Mouse (Mus musculus): ENCODE results near the gene Kbtbd12. TPM values are rescaled to one million over a fixed set of nuclear protein-coding genes. Genes with fewer than 3 reads are reported as not detected.

Gene Kbtbd12
- total RNA-seq (2023) = under 1 TPM in 1 of 2 experiments, not detected in 1; 0.58 TPM

GRCm38 (mm10) chr6:88637611-88638301 lies at the start of gene Kbtbd12:
Gene Kbtbd12 (minus strand): TSS chr6:88637950.

GRCm38 (mm10) chr6:88518404-88519263 lies 119.1 kb downstream of the Kbtbd12 start, which contains the start of gene Sec61a1:
Gene Sec61a1 (minus strand): TSS chr6:88518905.

Other genes with a start within 250 kb of the Kbtbd12 start
- 10 to 100 TPM; 14.1 to 18.8 TPM for gene Eefsec, start 191.4 kb downstream of the Kbtbd12 start, total RNA-seq (2023)
- gene Ruvbl1, start 172.5 kb downstream of the Kbtbd12 start, total RNA-seq (2023) = 10 to 100 TPM; 11.3 to 21.0 TPM
- 100 to 1,000 TPM; 211 to 216 TPM for gene Sec61a1, start 119.0 kb downstream of the Kbtbd12 start, total RNA-seq (2023)
- gene Mgll, start 86.5 kb upstream of the Kbtbd12 start, total RNA-seq (2023) = 1 to 10 TPM in 1 of 2 experiments, under 1 TPM in 1; 0.76 to 1.4 TPM
- gene Abtb1, start 204.0 kb upstream of the Kbtbd12 start, total RNA-seq (2023) = 10 to 100 TPM; 63.1 to 65.5 TPM
- not detected for gene Podxl2, start 237.1 kb upstream of the Kbtbd12 start, total RNA-seq (2023)

Data from monocyte, adult 59 days (primary cell).